ENCODE assay signal across 26 mouse cellular contexts in genomic region chr9:96868546-96868945, GRCm38 (mm10). TPM values are rescaled to one million over a fixed set of nuclear protein-coding genes. Genes with fewer than 3 reads are reported as not detected.
A peak's percentile ranks its signal among the peaks of the same experiment; 100 is the strongest.
DNase-seq lines count a peak whose midpoint lies in the region; ATAC-seq and TF ChIP-seq lines count a peak whose summit lies in the region.
"Had no signal": no experiment of that assay in that cellular context is flagged by ENCODE, and none has a peak within 500 bp of the region (broad histone marks: within the 10 kb centered on the region; RNA-seq: fewer than 3 reads in every experiment).

No protein-coding gene starts in this region.

- H3K27me3 ChIP-seq in MEL (ENCODE audit: control insufficient read depth in 1 of 2, insufficient read depth in 2 of 2, low read length in 2 of 2) = no peaks in the 10 kb centered on the region
- H3K27me3 ChIP-seq: embryonic facial prominence, embryonic 15.5 days; heart, embryonic 13.5 days; hindbrain, embryonic 15.5 days; Patski had no signal

- no peak for TF ChIP-seq EP300 in MEL (IDR thresholded peaks at IDR 0.05; ENCODE audit: low read depth in 1 of 2, low read length in 2 of 2)

- no peak for TF ChIP-seq RAD21 in MEL (IDR thresholded peaks at IDR 0.05; ENCODE audit: low read depth, low read length)

- TF ChIP-seq CTCF in MEL (IDR thresholded peaks at IDR 0.05 in 2 of 3, conservative IDR thresholded peaks at IDR 0.05 in 1 of 3; ENCODE audit: control insufficient read depth in 1 of 3, insufficient read depth in 1 of 3, low read depth in 2 of 3, low read length in 3 of 3, poor library complexity in 1 of 3, severe bottlenecking in 1 of 3) = no peak

- TF ChIP-seq POLR2A in MEL (IDR thresholded peaks at IDR 0.05; ENCODE audit: control insufficient read depth in 1 of 2, insufficient read depth in 1 of 2, low read depth in 1 of 2, low read length in 2 of 2, poor library complexity in 1 of 2) = no peak

- H3K4me3 ChIP-seq in MEL (ENCODE audit: control insufficient read depth in 1 of 2, insufficient read depth in 1 of 2, low read depth in 2 of 2, low read length in 2 of 2) = no peak overlapping the region
- H3K4me3 ChIP-seq: embryonic facial prominence, embryonic 15.5 days; erythroblast, embryonic 14.5 days; forebrain, embryonic 10.5 days; gastrocnemius, adult 2 months; heart, embryonic 13.5 days; hindbrain, embryonic 15.5 days had no signal

- H3K36me3 ChIP-seq in MEL (ENCODE audit: control insufficient read depth in 1 of 2, insufficient read depth in 2 of 2, low read length in 2 of 2) = no peaks in the 10 kb centered on the region
- H3K36me3 ChIP-seq: embryonic facial prominence, embryonic 15.5 days; G1E; hindbrain, embryonic 15.5 days had no signal

- DNase-seq in adrenal gland, postnatal 14 days = peak; percentile 48
- no peak for DNase-seq in adrenal gland, adult 8-10 months
- DNase-seq in lung, postnatal 36 days = peak; percentile 26
- DNase-seq in lung, postnatal 4 days = no peak
- no peak for DNase-seq in MEL (ENCODE audit: low read depth, low spot score)
- DNase-seq in urinary bladder, postnatal 25 days (ENCODE audit: low spot score) = no peak
- DNase-seq: B cell, adult 2 months; cerebellum, adult 11 months; cerebellum, adult 8-10 months; cerebellum, postnatal 14 days; embryo, embryonic 11 days; gastrocnemius, adult 2 months; gastrocnemius, postnatal 25 days; heart, adult 11 months; heart, postnatal 36 days had no signal

- no peak for ATAC-seq in granulocyte monocyte progenitor cell, adult 5-6 weeks (replicated peaks; ENCODE audit: poor library complexity, severe bottlenecking)
- ATAC-seq: CD4-positive, CD25-positive, alpha-beta regulatory T cell, adult 4 months; forebrain, embryonic 14.5 days; intestine, embryonic 16.5 days; Patski had no signal

- H3K4me1 ChIP-seq in MEL (ENCODE audit: control insufficient read depth in 1 of 2, insufficient read depth in 2 of 2, low read length in 2 of 2) = no peaks in the 10 kb centered on the region

- no peak overlapping the region for H3K9ac ChIP-seq in MEL (ENCODE audit: control insufficient read depth, low read depth, low read length, poor library complexity, severe bottlenecking)
- H3K9ac ChIP-seq: embryonic facial prominence, embryonic 15.5 days; heart, embryonic 13.5 days; hindbrain, embryonic 15.5 days had no signal

- H3K79me2 ChIP-seq in MEL (ENCODE audit: control insufficient read depth, insufficient read depth, low read length, poor library complexity) = no peaks in the 10 kb centered on the region

- no peak overlapping the region for H3K27ac ChIP-seq in MEL (ENCODE audit: control insufficient read depth, low read depth, low read length)
- H3K27ac ChIP-seq: embryonic facial prominence, embryonic 15.5 days; forebrain, embryonic 10.5 days; gastrocnemius, adult 2 months; heart, embryonic 13.5 days; hindbrain, embryonic 15.5 days had no signal

- H3K9me3 ChIP-seq in MEL (replicated peaks; ENCODE audit: insufficient read depth, low read length) = no peaks in the 10 kb centered on the region
- H3K9me3 ChIP-seq: embryonic facial prominence, embryonic 15.5 days; G1E; heart, embryonic 13.5 days; hindbrain, embryonic 15.5 days had no signal

TF ChIP-seq in MEL, 35 proteins besides CTCF, POLR2A, EP300 and RAD21:
- no peak for TF ChIP-seq CHD1 (IDR thresholded peaks at IDR 0.05; ENCODE audit: low read depth, low read length)
- no peak for TF ChIP-seq MYC (IDR thresholded peaks at IDR 0.05; ENCODE audit: low read depth, low read length)
- peak; percentile 49; the same call in 1 of the 2 replicates for TF ChIP-seq RCOR1 (IDR thresholded peaks at IDR 0.05; ENCODE audit: low read depth, low read length)

RNA-seq across cellular contexts. Expression of gene Pxylp1, which starts 23.9 kb away (rescaled TPM):
- total RNA-seq in adrenal gland, postnatal 14 days (2021) = 8.0 and 8.4 TPM in 2 replicates
- 10 to 100 TPM in 2 of 4 experiments, 1 to 10 TPM in 2; 7.7 to 16.5 (median 12.9) TPM for total RNA-seq in adrenal gland, adult 8-10 months (2022)
- 5.4 and 5.7 TPM in 2 replicates for total RNA-seq in MEL (2012; rRNA removed)
- polyA plus RNA-seq in MEL (2012; ENCODE audit: insufficient read depth in 1 of 2, insufficient read length in 2 of 2, low read depth in 1 of 2, low replicate concordance in 2 of 2, missing spikeins in 1 of 2) = 1 to 10 TPM in 1 of 2 experiments, not detected in 1; 9.9 TPM
- 78.2 and 85.4 TPM in 2 replicates for total RNA-seq in granulocyte monocyte progenitor cell, adult 5-6 weeks (2014; fragmentation: Nextera tagmentation)
- 60.4 and 80.7 TPM in 2 replicates for total RNA-seq in granulocyte monocyte progenitor cell, adult 5-6 weeks (2017)
- polyA plus RNA-seq: G1E had no signal

Comparison
In these comparisons a context has a peak if more than half of its experiments do, and no peak if none do; other contexts are left out.
1. DNase-seq: peak in adrenal gland, postnatal 14 days (single experiment) and lung, postnatal 36 days (single experiment); none in adrenal gland, adult 8-10 months (single experiment), lung, postnatal 4 days (0 of 2), MEL (single experiment) and urinary bladder, postnatal 25 days (single experiment).